Mouse (Mus musculus) regulatory T cell (primary cell): Measurements from ENCODE around the gene Itgb5.

Experiments
- in situ Hi-C: fragments of 300-600 bp; cut with MboI, MseI; formaldehyde crosslinking; loops from one replicate; pipeline ENCODE4 v1.15.1; 2025; ENCODE audit warnings: high pct_unique_total_duplicates

Itgb5 gene

GRCm38 (mm10) chr16:33873282-33873681 lies 43.8 kb downstream of the Itgb5 start:
- in situ Hi-C loops = no loop called here

- in situ Hi-C loops = no loop called here
These were observed 48.7 kb downstream of the Itgb5 start for GRCm38 (mm10) chr16:33878041-33878783.

GRCm38 (mm10) chr16:33879031-33879430 lies 49.6 kb downstream of the Itgb5 start:
- in situ Hi-C loops = no loop called here

GRCm38 (mm10) chr16:33879556-33879955 lies 50.1 kb downstream of the Itgb5 start:
- in situ Hi-C loops = no loop called here

GRCm38 (mm10) chr16:33880765-33881164 lies 51.3 kb downstream of the Itgb5 start:
- in situ Hi-C loops = loop anchor here (5.0 kb wide), 1 partner anchor 53 kb away; the partner anchor contains the start of gene Itgb5

GRCm38 (mm10) chr16:33882540-33882939 lies 53.1 kb downstream of the Itgb5 start:
- in situ Hi-C loops = loop anchor here (5.0 kb wide), 1 partner anchor 55 kb away; the partner anchor contains the start of gene Itgb5

GRCm38 (mm10) chr16:33883046-33883975 lies 53.8 kb downstream of the Itgb5 start:
- in situ Hi-C loops = loop anchor here (5.0 kb wide), 1 partner anchor 56 kb away; the partner anchor contains the start of gene Itgb5

GRCm38 (mm10) chr16:33884201-33884600 lies 54.7 kb downstream of the Itgb5 start:
- in situ Hi-C loops = loop anchor here (5.0 kb wide), 1 partner anchor 57 kb away; the partner anchor contains the start of gene Itgb5

GRCm38 (mm10) chr16:33885021-33885471 lies 55.6 kb downstream of the Itgb5 start:
- in situ Hi-C loops = no loop called here

GRCm38 (mm10) chr16:33885671-33886328 lies 56.3 kb downstream of the Itgb5 start:
- in situ Hi-C loops = no loop called here

GRCm38 (mm10) chr16:33886665-33887064 lies 57.2 kb downstream of the Itgb5 start:
- in situ Hi-C loops = no loop called here

GRCm38 (mm10) chr16:33887981-33888380 lies 58.5 kb downstream of the Itgb5 start:
- in situ Hi-C loops = no loop called here

- in situ Hi-C loops = no loop called here
These were observed 59.6 kb downstream of the Itgb5 start for GRCm38 (mm10) chr16:33889000-33889607.

GRCm38 (mm10) chr16:33891099-33891498 lies 61.6 kb downstream of the Itgb5 start:
- in situ Hi-C loops = no loop called here

- in situ Hi-C loops = no loop called here
These were observed 62.3 kb downstream of the Itgb5 start for GRCm38 (mm10) chr16:33891561-33892281.

GRCm38 (mm10) chr16:33892539-33892938 lies 63.1 kb downstream of the Itgb5 start:
- in situ Hi-C loops = no loop called here

GRCm38 (mm10) chr16:33893796-33894195 lies 64.3 kb downstream of the Itgb5 start:
- in situ Hi-C loops = no loop called here

- in situ Hi-C loops = no loop called here
These were observed 65.0 kb downstream of the Itgb5 start for GRCm38 (mm10) chr16:33894449-33894848.

- in situ Hi-C loops = no loop called here
These were observed 66.2 kb downstream of the Itgb5 start for GRCm38 (mm10) chr16:33895690-33896089.

GRCm38 (mm10) chr16:33896801-33897200 lies 67.3 kb downstream of the Itgb5 start:
- in situ Hi-C loops = no loop called here
